Mouse (Mus musculus) midbrain, embryonic 16.5 days (tissue): ENCODE results near the gene Myo1f. TPM values are rescaled to one million over a fixed set of nuclear protein-coding genes. Genes with fewer than 3 reads are reported as not detected.

Experiments
- ATAC-seq: fragments of 200-750 bp; cut with Nextera tagmentation; 2 replicates; pipeline ENCODE4 v1.8.0; 2017; ENCODE audit warnings: moderate TSS enrichment
- H3K27ac ChIP-seq: fragments of 300-500 bp; sonication (generic); 2 replicates; pipeline ENCODE4 v1.5.1; 2014; ENCODE audit warnings: mild to moderate bottlenecking, low read length, mixed read lengths
- H3K27me3 ChIP-seq: fragments of 300-500 bp; sonication (generic); 2 replicates; pipeline ENCODE4 v1.6.1; 2014; ENCODE audit warnings: low read depth, low read length, mixed read lengths; ENCODE audit not compliant: control insufficient read depth, insufficient read depth
- H3K36me3 ChIP-seq: fragments of 300-500 bp; sonication (generic); 2 replicates; pipeline ENCODE4 v1.6.1; 2014; ENCODE audit warnings: mild to moderate bottlenecking, low read length, moderate library complexity, mixed read lengths; ENCODE audit not compliant: control insufficient read depth, insufficient read depth
- H3K4me1 ChIP-seq: fragments of 300-500 bp; sonication (generic); 2 replicates; pipeline ENCODE4 v1.6.1; 2014; ENCODE audit warnings: mild to moderate bottlenecking, low read length, mixed read lengths; ENCODE audit not compliant: control insufficient read depth, insufficient read depth
- H3K4me2 ChIP-seq: fragments of 300-500 bp; sonication (generic); 2 replicates; pipeline ENCODE4 v1.6.1; 2014; ENCODE audit warnings: mild to moderate bottlenecking, low read length, mixed read lengths
- H3K4me3 ChIP-seq: fragments of 300-500 bp; sonication (generic); 2 replicates; pipeline ENCODE4 v1.5.1; 2014; ENCODE audit warnings: low read depth, mild to moderate bottlenecking, low read length, moderate library complexity, mixed read lengths
- H3K9ac ChIP-seq: fragments of 300-500 bp; sonication (generic); 2 replicates; pipeline ENCODE4 v1.6.1; 2014; ENCODE audit warnings: low read depth, low read length, mixed read lengths
- H3K9me3 ChIP-seq: fragments of 300-500 bp; sonication (generic); replicated peaks from 2 replicates; pipeline ENCODE4 v1.6.1; 2014; ENCODE audit warnings: mild to moderate bottlenecking, low read length, mixed read lengths; ENCODE audit not compliant: control insufficient read depth, poor library complexity, severe bottlenecking
- WGBS: fragments of 180-500 bp; shearing (Covaris S2); extraction: QIAGEN DNeasy Blood & Tissue Kit; methylation state at CpG from one replicate; pipeline ENCODE4 v1.1.7; 2014; 5-methylcytosine and 5-hydroxymethylcytosine counted together
- polyA plus RNA-seq: library from polyadenylated mRNA; unstranded; fragments of >200 nt; fragmentation: Nextera tagmentation; extraction: Ambion mirVana; gene quantifications from 2 replicates; pipeline ENCODE4 v1.2.1, GENCODE M21; 2015

Gene Myo1f
- 1.5 and 1.6 TPM in 2 replicates for polyA plus RNA-seq

- Histone ChIP-seq H3K4me3 (no peak within 1 kb of the TSS), H3K27ac (no peak within 1 kb of the TSS), H3K27me3 (no peaks in the 10 kb centered on the region), H3K4me1 (no peaks in the 10 kb centered on the region), H3K9me3 (no peaks in the 10 kb centered on the region), H3K4me2 (no peak within 1 kb of the TSS), H3K36me3 (peaks cover 7% of the 10 kb centered on the region; the same call in 1 of the 2 replicates), H3K9ac (no peak within 1 kb of the TSS)
- ATAC-seq: no peak
- 49% methylated on average over 6 of the region's 6 CpGs for WGBS
These were observed at the start of gene Myo1f for GRCm38 (mm10) chr17:33555223-33555855. TSS of gene Myo1f (plus strand) at chr17:33555707.

GRCm38 (mm10) chr17:33508386-33508785 is 47.1 kb upstream of the Myo1f start:
- no peak overlapping the region for H3K27ac ChIP-seq
- WGBS: 100% methylated on average over 1 of the region's 1 CpGs
- H3K4me2 ChIP-seq: no peak overlapping the region
- H3K4me1 ChIP-seq: no peaks in the 10 kb centered on the region
- H3K27me3 ChIP-seq: no peaks in the 10 kb centered on the region
- no peak for ATAC-seq
- no peak overlapping the region for H3K9ac ChIP-seq
- H3K4me3 ChIP-seq: no peak overlapping the region
- no peaks in the 10 kb centered on the region for H3K36me3 ChIP-seq
- H3K9me3 ChIP-seq: no peaks in the 10 kb centered on the region

- H3K9ac ChIP-seq: no peak overlapping the region
- H3K36me3 ChIP-seq: no peaks in the 10 kb centered on the region
- ATAC-seq: no peak
- no peak overlapping the region for H3K27ac ChIP-seq
- no peak overlapping the region for H3K4me3 ChIP-seq
- no peak overlapping the region for H3K4me2 ChIP-seq
- H3K4me1 ChIP-seq: no peaks in the 10 kb centered on the region
- H3K27me3 ChIP-seq: no peaks in the 10 kb centered on the region
- H3K9me3 ChIP-seq: no peaks in the 10 kb centered on the region
- 72% methylated on average over 5 of the region's 5 CpGs for WGBS
These were observed 45.3 kb upstream of the Myo1f start for GRCm38 (mm10) chr17:33510172-33510571.

- H3K4me1 ChIP-seq: no peaks in the 10 kb centered on the region
- no peak for ATAC-seq
- H3K4me3 ChIP-seq: no peak overlapping the region
These were observed 42.8 kb upstream of the Myo1f start for GRCm38 (mm10) chr17:33512441-33513415.

GRCm38 (mm10) chr17:33513874-33514273 is 41.6 kb upstream of the Myo1f start:
- Histone ChIP-seq H3K4me3 (no peak overlapping the region), H3K27me3 (no peaks in the 10 kb centered on the region), H3K4me2 (no peak overlapping the region), H3K9me3 (no peaks in the 10 kb centered on the region), H3K4me1 (no peaks in the 10 kb centered on the region), H3K9ac (no peak overlapping the region), H3K27ac (no peak overlapping the region), H3K36me3 (no peaks in the 10 kb centered on the region)
- WGBS: 90% methylated on average over 5 of the region's 5 CpGs
- no peak for ATAC-seq

More at GRCm38 (mm10) chr17:33512441-33513415, 42.8 kb upstream of the Myo1f start:
- H3K4me2 ChIP-seq: no peak overlapping the region
- no peaks in the 10 kb centered on the region for H3K36me3 ChIP-seq
- no peaks in the 10 kb centered on the region for H3K27me3 ChIP-seq
- WGBS: 9% methylated on average over 2 of the region's 2 CpGs
- H3K27ac ChIP-seq: no peak overlapping the region
- no peaks in the 10 kb centered on the region for H3K9me3 ChIP-seq
- no peak overlapping the region for H3K9ac ChIP-seq

- Histone ChIP-seq H3K4me3 (no peak overlapping the region), H3K36me3 (no peaks in the 10 kb centered on the region), H3K27ac (no peak overlapping the region), H3K9me3 (no peaks in the 10 kb centered on the region), H3K4me1 (peaks cover 8% of the 10 kb centered on the region), H3K4me2 (no peak overlapping the region), H3K9ac (no peak overlapping the region), H3K27me3 (no peaks in the 10 kb centered on the region)
- WGBS: 83% methylated on average over 1 of the region's 1 CpGs
- no peak for ATAC-seq
These were observed 35.1 kb upstream of the Myo1f start for GRCm38 (mm10) chr17:33520366-33520765.

- Histone ChIP-seq H3K4me2 (peak overlapping the region; percentile 70), H3K4me3 (peak overlapping the region; percentile 67), H3K27ac (peak overlapping the region; percentile 68), H3K9ac (peak overlapping the region; percentile 75), H3K9me3 (no peaks in the 10 kb centered on the region), H3K27me3 (no peaks in the 10 kb centered on the region), H3K36me3 (no peaks in the 10 kb centered on the region), H3K4me1 (peaks cover 17% of the 10 kb centered on the region)
- WGBS: 3% methylated on average over 11 of the region's 13 CpGs
- peak; percentile 59 for ATAC-seq
These were observed 32.0 kb upstream of the Myo1f start for GRCm38 (mm10) chr17:33523431-33523917.

GRCm38 (mm10) chr17:33523918-33524755 is 31.4 kb upstream of the Myo1f start, which contains the start of gene Adamts10:
TSS of gene Adamts10 (plus strand) at chr17:33524204.
- Histone ChIP-seq H3K27ac (peak within 1 kb of the TSS; percentile 68), H3K27me3 (no peaks in the 10 kb centered on the region), H3K4me1 (peaks cover 17% of the 10 kb centered on the region), H3K9me3 (no peaks in the 10 kb centered on the region), H3K4me2 (peak within 1 kb of the TSS; percentile 70), H3K36me3 (no peaks in the 10 kb centered on the region), H3K4me3 (peak within 1 kb of the TSS; percentile 67), H3K9ac (peak within 1 kb of the TSS; percentile 75)
- WGBS: under 1% methylated on average over 44 of the region's 44 CpGs
- peak; percentile 85 for ATAC-seq
